Mouse (Mus musculus): ENCODE data around the gene Grin2b.
A peak's percentile ranks its signal among the peaks of the same experiment; 100 is the strongest.

DNA sequence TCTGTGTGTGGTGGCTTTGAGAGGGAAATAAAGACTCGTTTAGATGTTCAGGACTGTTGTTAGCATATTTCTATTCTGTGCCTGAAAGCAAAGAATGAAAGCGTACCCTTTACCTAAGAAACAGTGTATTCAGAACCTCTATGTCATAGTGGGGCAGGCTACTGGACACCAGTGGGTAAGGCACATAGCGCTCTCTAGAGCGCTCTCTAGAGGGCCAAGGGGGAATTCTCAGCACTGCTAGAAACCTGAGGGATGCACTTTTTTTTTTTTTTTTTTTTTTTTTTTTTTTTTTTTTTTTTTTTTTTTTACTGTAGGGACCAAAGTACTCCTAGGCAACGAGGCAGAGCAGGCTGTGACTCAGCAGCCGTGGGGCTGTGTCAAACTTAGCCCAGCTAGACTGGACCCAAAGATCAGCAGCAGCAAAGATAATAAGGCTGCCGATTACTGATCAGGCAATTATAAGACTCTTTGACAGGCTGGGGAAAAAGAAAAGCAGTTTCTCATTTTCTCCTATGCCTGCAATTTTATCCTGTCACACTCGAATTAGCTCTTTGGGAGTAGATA, 297.1 kb downstream of the Grin2b start:
- no peak for TF ChIP-seq POLR2A (IDR thresholded peaks at IDR 0.05; ENCODE audit: insufficient read depth, low read length)
- peak; percentile 7 for TF ChIP-seq CTCF (IDR thresholded peaks at IDR 0.05; ENCODE audit: low read depth, low read length)
- no peak for TF ChIP-seq EP300 (IDR thresholded peaks at IDR 0.05; ENCODE audit: insufficient read depth, low read depth, low read length)
